Mouse (Mus musculus) heart, adult 8-10 months (tissue): ENCODE data around the gene Opcml. TPM values are rescaled to one million over a fixed set of nuclear protein-coding genes. Genes with fewer than 3 reads are reported as not detected.

ENCODE experiments used
- DNase-seq: peaks from one replicate; pipeline ENCODE4 v3.0.0; 2022; ENCODE audit warnings: low spot score
- total RNA-seq, 4 experiments: library from RNA; stranded (reverse); gene quantifications; 2 replicates each; pipeline ENCODE4 v1.2.4; 2022

Gene Opcml
- 1 to 10 TPM in 3 of 4 experiments, under 1 TPM in 1; 0.87 to 1.2 (median 1.1) TPM for total RNA-seq

GRCm38 (mm10) chr9:27790725-27791638, at the start of gene Opcml:
Gene Opcml, plus strand, starts transcription at chr9:27790775.
- no peak for DNase-seq

GRCm38 (mm10) chr9:27758709-27759108, 31.9 kb upstream of the Opcml start:
- DNase-seq: no peak

- DNase-seq: no peak
These were observed 29.4 kb upstream of the Opcml start for GRCm38 (mm10) chr9:27761196-27761595.

- DNase-seq: no peak
These were observed 24.1 kb upstream of the Opcml start for GRCm38 (mm10) chr9:27766446-27766845.

GRCm38 (mm10) chr9:27767196-27767900, 23.2 kb upstream of the Opcml start:
- no peak for DNase-seq

- DNase-seq: no peak
These were observed 21.8 kb upstream of the Opcml start for GRCm38 (mm10) chr9:27768788-27769187.

- DNase-seq: no peak
These were observed 9.1 kb upstream of the Opcml start for GRCm38 (mm10) chr9:27781291-27781993.

GRCm38 (mm10) chr9:27781994-27782337, 8.6 kb upstream of the Opcml start:
- no peak for DNase-seq

- DNase-seq: no peak
These were observed 1.0 kb downstream of the Opcml start for GRCm38 (mm10) chr9:27791639-27791966.

- DNase-seq: no peak
These were observed 1.7 kb downstream of the Opcml start for GRCm38 (mm10) chr9:27792226-27792625.

GRCm38 (mm10) chr9:27792994-27793393, 2.4 kb downstream of the Opcml start:
- DNase-seq: no peak

GRCm38 (mm10) chr9:27796535-27796934, 6.0 kb downstream of the Opcml start:
- no peak for DNase-seq

GRCm38 (mm10) chr9:27800992-27801391, 10.4 kb downstream of the Opcml start:
- no peak for DNase-seq

- no peak for DNase-seq
These were observed 11.2 kb downstream of the Opcml start for GRCm38 (mm10) chr9:27801807-27802206.

GRCm38 (mm10) chr9:27802379-27802778, 11.8 kb downstream of the Opcml start:
- DNase-seq: no peak

- DNase-seq: no peak
These were observed 13.9 kb downstream of the Opcml start for GRCm38 (mm10) chr9:27804461-27804860.

- DNase-seq: no peak
These were observed 19.2 kb downstream of the Opcml start for GRCm38 (mm10) chr9:27809741-27810140.

- DNase-seq: peak; percentile 7
These were observed 22.7 kb downstream of the Opcml start for GRCm38 (mm10) chr9:27813207-27813790.

GRCm38 (mm10) chr9:27814161-27814560, 23.6 kb downstream of the Opcml start:
- no peak for DNase-seq

GRCm38 (mm10) chr9:27821197-27821596, 30.6 kb downstream of the Opcml start:
- DNase-seq: no peak

- DNase-seq: no peak
These were observed 32.1 kb downstream of the Opcml start for GRCm38 (mm10) chr9:27822681-27823080.

GRCm38 (mm10) chr9:27824424-27824823, 33.8 kb downstream of the Opcml start:
- no peak for DNase-seq
